Mouse (Mus musculus) kidney, adult 11 months (tissue): Measurements from ENCODE around the gene Fbxl8.
"Not testable (repeated sequence)": the region's sequence is repeated elsewhere in the genome, so short reads cannot be mapped to it uniquely, and the experiment has no call there.

Experiments used
- DNase-seq: peaks from one replicate; pipeline ENCODE4 v3.0.0; 2022

Gene Fbxl8

DNA sequence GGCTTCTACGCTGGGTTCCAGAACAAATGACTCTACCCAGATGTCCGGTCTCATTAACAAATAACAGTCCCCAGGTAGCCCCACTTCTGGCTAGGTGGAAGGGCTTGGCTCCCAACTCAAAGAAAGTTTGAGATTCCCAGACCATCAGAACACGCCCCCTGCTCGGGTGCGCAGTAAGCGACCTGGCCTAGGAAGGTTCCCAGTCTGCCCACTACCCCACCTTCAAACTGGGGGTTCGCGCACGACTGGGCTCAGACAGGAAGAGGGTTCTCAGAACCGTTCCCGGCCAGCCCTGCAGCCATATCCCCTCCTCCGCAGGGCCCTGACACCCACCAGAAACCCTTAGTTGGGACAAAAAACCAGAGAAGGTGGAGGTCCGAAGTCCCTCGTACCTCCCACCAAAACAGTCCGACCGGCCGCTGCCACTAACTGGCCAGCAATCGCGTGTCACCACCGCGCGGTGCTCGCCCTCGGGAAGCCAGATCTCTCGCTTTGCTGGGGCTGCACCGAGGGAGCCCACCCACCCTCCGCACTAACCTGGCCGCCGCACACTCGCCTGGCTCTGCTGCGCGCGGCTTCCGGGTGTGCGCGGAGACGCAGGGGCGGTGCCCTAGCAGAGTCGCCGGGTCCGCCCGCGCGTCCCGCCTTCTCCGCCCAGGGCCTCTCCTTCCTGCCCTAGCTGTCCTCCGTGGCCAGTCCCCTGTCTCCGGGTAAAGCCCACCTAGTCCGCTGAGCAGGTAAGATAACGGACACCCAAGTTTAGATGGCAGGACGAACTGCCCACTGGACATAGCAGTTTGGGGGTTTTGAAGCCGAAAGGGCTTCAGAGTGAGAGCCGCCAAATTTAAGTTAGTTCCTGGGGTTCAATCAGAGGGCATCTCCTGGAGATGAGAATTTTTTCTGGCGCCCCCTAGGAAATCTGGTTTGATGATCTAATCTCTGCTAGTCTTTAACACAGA is at the start of gene Fbxl8, which contains the start of gene Tradd:
TSS of gene Fbxl8 (plus strand) at position 625 of the 959 bp plus-strand sequence.
TSS of gene Tradd (minus strand) at position 586 of the 959 bp plus-strand sequence.
- peak; percentile 69 for DNase-seq

DNA sequence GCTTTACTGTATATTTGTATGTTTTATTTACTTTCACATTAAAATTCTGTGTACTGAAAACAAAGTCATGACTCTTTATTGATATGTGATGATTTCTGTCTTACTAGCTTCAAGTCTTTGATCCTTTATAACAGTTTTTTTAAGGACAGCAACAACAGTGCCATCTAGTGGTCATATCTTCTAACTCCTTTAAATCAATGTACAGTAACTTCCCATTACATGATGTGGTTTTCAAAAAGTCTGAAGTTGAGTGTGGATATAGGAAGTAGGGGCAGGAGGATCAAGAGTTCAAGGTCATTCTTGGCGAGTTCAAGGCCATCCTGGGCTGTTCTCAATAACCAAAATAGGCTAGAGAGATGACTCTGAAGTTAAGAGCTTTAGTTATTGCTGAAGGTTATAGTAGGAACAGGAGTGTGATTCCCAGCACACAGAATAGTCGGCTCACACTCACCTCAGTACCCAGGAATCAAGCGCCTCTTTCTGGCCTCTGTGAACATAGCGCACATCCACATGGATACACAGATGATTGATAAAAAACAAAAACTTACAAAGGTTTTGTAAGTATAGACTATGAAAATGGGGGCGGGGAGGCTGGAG is 46.4 kb upstream of the Fbxl8 start:
- no peak for DNase-seq

DNA sequence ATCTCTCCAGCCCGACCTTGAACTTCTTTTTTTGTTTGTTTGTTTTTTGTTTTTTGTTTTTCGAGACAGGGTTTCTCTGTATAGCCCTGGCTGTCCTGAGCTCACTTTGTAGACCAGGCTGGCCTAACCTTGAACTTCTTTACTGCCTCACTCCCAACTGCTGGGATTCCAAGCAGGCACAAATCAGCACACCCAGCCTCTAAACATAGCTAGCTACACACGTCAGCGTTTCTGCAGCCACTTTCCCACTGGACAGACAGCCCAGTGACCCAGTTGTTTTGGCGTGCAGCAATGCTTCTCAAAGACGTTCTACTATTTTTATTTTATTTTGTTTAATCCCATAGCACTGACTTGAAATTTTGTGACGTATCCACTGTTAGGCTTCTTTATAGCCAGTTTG is 40.6 kb upstream of the Fbxl8 start:
- DNase-seq, result no peak

DNA sequence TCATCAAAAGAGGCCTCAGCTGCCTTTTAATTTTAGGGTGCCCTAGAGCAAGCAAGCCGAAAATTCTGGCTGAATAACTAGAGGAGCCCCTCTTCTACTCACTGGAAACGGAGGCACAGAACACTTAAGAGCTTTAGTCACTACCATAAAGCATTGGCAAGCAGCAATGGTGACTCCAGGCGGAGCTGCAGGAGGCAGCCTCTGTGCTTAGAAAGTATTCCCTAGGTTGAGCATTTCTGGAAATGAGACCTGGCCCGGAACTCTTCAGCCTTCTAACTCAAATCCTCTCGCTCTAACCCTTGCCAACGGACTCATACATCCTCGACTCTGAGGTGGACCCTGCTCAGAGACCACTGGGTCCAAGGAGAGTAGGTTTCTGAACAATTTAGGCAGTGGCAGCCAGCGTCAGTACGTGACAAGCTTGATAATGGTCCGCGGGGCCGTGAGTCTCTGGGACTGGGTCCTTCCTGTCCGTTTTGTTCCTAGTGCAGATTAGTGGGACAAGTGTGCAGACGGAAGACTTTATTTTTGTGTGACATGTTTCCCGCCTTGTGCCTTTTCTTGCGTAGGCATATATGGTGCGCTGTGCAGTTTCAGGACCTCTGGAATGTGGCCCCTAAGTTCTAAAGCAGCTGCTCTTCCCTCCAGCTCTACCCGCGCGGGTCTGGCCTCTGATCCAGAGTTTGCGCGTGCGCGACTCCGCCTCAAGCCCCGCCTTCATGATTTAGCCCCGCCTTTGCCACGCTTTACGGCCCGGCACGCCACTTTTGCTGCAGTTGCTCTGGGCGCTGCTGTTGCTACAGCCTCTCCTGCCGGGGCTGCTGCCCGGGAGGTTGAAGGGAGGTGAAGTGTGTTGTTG is 39.8 kb upstream of the Fbxl8 start, which contains the start of gene D230025D16Rik:
TSS of gene D230025D16Rik (plus strand) at position 733 of the 859 bp plus-strand sequence.
- peak; percentile 93 for DNase-seq

DNA sequence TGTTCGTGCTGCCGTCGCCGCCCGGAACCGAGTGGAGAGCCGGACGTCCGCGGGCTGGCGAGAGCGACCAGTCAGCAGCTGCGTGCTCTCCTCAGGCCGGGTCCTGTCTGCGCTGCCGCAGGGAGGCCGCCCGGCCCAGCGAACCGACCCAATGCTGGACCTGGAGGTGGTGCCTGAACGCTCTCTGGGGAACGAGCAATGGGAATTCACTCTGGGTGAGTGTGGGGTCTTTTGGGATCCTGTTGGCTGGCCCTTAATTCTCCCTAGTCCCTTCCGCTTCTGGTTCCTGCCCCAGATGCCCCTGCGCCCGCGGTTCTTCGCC is 39.2 kb upstream of the Fbxl8 start:
- DNase-seq, result no peak

DNA sequence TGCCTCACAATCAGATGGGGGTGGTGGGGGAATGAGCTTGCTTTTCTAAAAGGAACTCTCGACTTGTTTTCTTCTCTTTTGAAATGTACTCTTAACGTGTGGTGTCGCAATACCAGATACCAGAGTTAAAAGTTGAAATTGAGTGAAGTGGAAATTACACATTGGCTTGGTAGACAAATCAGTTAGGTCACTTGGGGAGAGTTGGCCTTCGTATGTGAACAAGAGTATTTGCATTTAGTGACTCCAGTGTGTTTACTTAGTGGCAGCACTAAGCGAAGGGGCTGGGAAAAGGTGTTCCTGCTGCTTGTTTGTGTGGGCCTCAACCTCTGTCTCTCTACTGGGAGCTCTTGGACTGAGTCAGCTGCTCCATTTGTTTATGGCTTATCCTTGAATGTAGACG is 38.5 kb upstream of the Fbxl8 start:
- no peak for DNase-seq

DNA sequence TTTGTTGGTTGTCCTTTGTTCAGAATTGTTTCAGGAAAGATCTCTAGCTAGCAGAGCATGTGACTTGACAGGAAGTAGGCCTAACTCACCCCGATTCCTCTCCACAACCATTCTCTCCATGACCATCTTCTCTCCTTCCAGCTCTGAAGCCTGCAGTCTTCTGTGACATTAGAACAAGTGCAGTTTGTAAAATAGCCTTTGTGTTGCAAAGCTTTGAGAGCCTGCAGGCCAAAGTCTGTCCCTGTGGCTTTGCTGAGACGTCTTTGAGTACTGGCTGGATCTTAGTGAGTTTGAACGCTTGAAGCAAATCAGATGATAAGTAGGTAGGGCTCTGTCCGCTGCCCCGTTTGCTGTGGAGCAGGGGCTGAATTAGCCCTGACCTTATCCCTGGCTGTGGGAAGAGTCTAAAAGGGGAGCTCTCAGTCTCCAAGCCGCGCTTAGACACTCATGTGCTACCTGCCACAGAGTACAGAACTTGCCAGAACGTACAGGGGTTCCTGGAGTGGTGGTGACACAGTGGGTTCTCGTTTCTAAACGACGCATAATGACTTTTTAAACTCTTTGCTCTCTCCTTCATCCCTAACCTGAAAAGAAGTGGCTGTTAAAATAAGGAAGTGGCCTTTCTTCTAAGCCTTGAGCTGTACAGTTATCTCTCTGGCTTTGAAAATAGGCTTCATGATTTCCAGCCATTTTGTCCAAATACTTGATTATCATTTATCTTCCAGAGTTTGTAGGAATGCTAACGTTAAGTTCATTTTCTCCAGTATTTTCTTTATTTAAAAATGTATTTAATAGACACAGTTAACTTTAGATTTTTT is 32.7 kb upstream of the Fbxl8 start:
- no peak for DNase-seq

DNA sequence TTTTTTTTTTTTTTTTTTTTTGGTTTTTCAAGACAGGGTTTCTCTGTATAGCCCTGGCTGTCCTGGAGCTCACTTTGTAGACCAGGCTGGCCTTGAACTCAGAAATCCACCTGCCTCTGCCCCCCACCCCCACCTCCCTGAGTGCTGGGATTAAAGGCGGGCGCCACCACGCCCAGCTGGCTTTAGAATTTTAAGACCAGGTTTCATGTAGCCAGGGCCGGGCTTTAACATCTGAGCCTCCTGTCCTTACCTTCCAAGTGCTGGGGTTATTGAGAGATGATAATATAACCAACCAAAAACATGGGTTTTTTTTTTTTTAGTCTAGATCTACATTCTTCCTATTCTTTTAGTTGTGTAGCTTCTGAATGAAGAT is 32.1 kb upstream of the Fbxl8 start:
- not testable (repeated sequence) for DNase-seq

DNA sequence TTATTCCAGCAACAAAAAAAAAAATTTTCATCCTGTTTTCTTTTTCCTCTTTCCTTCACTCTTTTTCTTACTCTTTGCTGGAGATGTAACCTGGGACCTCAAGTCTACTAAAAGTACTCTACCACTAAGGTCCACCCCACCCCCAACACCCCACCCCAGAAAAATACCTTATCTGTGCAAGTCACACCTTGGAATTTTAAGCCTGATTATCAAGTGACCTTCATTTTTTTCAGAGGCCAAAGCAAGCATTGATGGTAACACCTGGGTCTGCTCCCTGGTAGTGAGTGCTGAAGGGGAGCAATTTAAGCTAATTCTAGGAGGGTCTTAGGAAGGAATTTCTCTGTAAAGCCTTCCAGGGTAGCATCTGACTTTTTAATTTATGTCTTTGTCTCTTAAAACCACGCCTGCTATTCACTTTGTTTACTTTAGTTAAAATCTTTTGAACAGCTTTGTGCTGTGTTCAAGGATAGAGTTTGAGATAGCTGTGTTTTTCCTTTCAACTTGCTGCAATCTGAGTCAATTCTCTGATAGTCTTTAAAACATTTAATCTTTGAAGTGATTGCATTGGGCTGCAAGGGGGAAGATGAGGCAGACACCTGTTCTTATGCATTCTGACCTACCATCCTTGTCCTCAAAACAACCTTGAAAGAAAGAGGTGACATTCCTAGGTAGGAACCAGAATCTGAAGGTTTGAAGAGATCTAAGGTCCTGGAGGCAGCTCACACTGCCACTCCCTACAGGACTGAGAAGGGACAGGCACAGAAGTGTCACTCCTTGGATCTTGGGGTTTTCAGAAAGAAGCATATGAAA is 31.1 kb upstream of the Fbxl8 start:
- DNase-seq, result no peak

DNA sequence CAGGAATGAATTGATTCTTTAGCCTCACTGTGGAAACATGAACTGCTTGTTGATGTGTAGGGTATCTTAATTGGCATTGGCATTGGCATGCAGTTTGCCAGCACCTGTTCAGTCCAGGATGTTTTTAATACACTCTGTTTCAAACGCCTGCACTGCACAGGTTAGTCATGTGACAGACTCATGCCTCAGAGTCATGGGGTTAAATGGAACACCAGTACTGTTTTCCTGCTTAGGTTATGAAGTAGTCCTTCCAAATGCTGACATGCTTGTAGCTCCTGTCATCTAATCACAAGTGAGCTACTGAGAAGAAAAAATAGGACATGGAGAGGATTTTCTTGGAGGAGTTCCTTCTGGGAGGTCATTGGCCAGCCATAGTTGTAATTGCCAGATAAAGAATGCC is 29.2 kb upstream of the Fbxl8 start:
- peak; percentile 26 for DNase-seq

DNA sequence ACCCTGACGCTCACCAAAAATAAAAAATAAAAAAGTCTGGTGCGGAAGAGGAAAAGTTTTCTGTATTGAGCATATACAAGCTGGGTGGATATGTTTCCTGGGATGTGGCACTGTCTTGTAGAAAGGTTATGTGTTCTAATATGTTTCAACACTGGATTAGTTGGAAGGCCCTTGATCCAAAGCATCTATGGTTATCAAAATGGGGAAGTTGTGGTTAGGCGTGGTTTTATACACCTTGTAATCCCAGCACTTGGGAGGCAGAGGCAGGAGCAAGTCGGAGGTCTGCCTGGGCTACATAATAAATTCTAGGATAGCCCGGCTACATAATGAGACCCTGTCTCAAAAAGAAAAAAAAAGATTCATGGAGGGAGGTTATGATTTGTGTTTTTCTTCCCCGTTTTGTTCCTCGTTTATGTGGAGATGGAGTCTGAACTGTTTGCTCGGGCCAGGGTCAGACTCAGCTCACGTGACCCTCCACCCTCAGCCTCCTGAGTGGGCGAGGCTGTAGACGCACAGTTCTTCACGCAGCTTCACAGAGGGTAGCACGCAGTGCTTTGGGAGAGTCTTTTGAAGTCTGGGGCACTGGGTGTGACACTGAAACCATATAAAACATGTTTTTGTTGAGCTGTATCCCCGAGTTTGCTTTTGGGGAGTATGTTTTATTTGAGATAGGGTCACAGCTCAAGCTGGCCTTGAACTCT is 26.9 kb upstream of the Fbxl8 start:
- DNase-seq, result no peak

DNA sequence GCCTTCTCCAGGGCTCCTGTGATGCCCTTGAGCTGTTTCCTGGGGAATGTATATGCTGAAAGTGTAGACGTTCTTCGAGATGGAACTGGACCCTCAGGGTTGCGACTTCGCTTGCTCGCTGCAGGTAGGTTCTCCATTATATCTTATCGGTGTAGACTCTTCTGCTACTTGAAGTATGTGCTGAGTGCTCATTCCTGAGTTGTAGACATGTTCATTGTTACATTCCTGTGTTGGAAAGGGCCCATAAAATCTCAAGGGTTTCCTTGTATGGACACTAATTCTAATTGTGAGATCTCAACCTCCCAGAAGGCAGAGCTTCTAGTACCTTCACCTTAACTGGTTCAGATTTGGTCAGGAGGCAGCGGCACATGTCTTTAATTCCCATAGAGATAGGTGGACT is 23.4 kb upstream of the Fbxl8 start:
- DNase-seq, result no peak

DNA sequence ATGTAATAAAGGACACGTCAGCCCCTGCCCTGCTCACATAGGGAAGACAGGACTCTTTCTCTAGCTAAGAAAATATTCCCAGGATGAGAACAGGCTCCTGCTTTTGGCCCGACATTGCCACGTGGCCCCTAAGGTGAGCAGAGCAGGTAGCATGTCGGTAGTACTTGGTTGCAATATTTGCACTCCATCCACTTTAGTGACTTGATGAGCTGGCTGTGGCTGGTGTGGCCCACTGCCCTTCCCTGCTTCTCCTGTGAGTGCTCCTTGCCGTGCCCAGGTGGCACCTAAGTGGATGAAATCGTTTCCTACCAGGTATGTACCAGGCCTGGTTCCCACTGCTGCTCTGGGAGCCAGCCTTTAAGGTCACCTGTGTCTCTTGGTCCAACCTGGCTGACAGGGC is 12.5 kb upstream of the Fbxl8 start:
- no peak for DNase-seq

DNA sequence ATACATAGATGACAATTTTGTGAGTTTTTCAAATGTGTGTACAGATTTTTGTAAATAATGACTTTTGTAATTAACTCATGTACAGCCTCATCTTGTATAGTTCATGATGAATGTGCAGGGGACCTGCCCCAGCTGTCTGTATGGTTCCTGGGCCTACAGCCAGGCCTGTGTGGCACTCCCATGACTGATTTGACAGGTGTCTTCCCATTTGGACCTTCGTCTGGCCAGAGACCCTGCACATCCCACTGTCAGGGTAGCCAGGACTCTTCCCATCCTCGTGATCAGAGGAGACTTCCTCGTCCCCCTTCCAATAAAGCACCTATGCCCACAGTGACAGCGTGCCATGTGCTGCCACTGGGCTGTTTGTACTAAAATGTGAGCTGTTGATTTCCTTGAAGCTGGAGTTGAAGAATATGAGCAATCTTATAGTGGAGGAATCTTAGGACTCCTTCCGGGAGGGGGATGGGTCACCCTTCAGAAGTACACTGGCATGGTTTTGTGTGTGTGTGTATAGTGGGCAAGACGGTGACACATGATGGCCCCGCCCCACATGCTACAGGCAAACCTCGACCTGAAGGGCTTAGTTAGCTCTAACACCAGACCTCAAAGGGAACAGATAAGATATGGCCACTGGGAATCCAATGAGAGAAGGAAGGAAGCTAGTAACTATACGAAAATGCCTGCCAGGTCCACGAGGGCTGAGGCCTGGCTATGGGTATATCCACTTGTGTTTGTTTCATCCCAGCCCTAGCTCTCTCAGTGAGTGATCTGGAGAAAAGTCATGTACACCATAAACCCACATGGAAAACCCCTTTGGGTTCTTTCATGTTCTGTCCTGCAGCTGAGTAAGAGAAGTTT is 11.5 kb upstream of the Fbxl8 start:
- no peak for DNase-seq

DNA sequence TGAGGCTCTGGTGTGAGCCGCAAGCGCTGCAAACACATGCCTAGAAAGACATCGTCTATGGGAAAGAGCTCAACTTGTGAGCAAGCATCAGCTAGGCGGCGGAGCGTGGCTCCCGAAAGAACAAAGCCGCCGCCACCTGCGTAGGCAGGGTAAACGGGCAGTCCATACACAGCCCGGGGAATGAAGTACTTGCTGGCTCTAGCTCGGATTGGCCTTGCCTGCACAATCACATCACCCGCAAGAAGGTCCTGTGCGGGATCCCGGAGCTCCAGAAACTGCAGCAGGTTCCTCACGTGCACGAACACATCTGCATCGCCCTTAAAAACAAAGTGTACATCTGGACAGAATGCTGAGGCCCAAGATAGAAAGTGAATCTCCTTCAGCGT is 10.7 kb upstream of the Fbxl8 start:
- no peak for DNase-seq

DNA sequence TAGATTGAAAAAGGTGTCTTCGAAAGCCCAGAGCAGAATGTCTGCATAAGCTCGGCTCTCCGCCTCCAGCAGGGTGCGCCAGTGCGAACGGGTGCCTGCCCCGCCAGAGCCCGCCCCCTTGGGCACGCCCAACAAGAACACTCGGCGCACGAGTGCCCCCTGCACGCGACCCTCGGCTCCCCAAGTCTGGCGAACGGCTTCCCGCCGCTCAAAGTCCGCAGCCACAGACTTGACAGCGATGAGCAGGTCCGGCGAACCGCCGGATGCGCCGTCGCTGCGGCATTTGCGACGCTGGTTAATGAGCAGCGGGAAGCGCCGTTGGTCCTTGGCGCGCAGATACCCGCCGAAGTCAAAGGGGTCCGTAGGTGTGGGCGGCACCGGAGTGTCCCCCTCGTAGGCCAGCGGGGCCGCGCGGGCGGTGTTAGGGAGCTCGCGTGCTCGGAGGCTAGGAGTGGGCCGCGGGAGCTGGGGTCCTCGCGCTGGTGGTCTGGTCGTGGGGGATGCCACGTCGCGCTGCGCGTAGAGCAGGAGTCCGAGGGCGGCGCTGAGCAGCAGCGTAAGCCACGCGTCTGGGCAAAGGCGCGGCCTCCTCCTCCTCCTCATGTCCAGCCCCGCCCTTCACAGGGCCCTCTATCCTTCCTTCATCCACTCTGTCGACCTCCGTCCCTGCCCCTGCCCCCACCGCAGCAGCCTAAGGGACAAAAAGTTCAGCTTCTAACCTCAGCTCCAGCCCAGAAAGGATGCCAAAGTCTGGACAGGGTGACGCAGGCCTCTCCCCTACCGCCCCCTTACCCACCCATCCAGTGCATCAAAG is 10.1 kb upstream of the Fbxl8 start:
- peak; percentile 80 for DNase-seq

DNA sequence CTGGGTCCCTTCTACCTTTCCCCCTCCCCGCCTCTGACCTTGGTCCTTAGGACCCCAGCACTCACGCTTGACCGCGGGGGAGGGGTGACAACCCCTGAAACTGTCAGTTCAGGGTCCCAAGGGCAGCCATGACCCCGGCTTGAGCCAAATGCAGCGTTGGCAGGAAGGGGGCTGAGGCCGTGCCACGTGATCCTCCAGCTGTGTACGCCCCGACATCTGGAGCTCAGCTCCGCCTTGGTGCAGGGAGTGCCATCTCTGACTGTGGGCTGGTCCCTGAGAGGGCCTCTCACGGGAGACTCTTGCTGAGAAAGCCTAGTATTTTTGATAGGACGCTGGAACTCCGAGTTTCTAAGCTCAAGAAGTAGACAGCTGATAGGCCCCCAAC is 9.5 kb upstream of the Fbxl8 start, which contains the start of gene B3gnt9:
TSS of gene B3gnt9 (minus strand) at position 188 of the 385 bp plus-strand sequence.
- DNase-seq, result peak; percentile 48

DNA sequence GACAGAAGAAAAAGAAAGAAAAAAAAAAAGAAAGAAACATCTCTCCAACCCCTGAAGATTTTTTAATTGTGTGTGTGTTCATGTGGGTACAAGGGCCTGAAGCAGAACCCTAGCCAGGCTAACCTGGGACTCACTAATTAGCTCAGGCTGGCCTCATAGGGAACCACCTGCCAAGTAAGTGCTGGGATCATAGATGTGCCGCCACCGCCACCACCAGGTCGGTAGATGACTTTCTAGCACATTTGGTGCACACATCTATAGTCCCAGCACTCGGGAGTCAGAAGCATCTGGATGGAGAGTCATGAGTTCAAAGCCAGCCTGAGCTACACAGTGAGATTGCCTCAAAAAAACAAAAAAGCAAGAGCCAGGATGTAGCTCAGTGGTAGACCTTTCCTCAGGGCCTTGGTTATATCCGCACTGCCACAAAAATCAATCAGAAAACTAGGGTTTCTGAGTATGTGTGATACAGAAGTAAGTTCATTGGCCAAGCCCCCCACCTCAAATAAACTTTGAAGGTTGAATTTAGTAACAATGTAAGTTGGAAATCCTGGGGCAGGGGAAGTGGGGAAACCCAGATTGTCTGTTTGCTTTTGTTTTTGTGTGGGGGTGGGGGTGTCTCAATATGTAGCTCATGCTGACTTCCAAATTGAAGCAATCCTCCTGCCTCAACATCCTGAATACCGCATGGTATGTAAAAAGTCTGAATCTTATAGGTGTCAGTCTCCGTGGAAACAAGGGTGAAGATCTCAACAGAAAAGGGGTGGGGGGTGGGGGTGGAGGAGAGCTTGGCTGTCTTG is 6.9 kb upstream of the Fbxl8 start:
- no peak for DNase-seq
